Mouse (Mus musculus) thymus, adult 2 months (tissue): ENCODE results near the gene Fars2. TPM values are rescaled to one million over a fixed set of nuclear protein-coding genes. Genes with fewer than 3 reads are reported as not detected.
A peak's percentile ranks its signal among the peaks of the same experiment; 100 is the strongest.

Experiments
- DNase-seq: peaks from one replicate; pipeline ENCODE4 v3.0.0; 2021
- H3K27ac ChIP-seq: fragments of 200-500 bp; 2 replicates; pipeline ENCODE4 v1.5.1; 2012; ENCODE audit warnings: low read length, control low read depth; ENCODE audit not compliant: control insufficient read depth, insufficient read depth
- H3K27me3 ChIP-seq: fragments of 200-500 bp; 2 replicates; pipeline ENCODE4 v1.6.1; 2012; ENCODE audit warnings: mild to moderate bottlenecking, low read length, moderate library complexity, mixed read lengths; ENCODE audit not compliant: control insufficient read depth, insufficient read depth
- H3K36me3 ChIP-seq: fragments of 200-500 bp; 2 replicates; pipeline ENCODE4 v1.6.1; 2012; ENCODE audit warnings: mild to moderate bottlenecking, low read length, moderate library complexity; ENCODE audit not compliant: control insufficient read depth, insufficient read depth
- H3K4me1 ChIP-seq: fragments of 200-500 bp; replicated peaks from 2 replicates; pipeline ENCODE4 v1.6.1; 2012; ENCODE audit warnings: low read length; ENCODE audit not compliant: control insufficient read depth, insufficient read depth
- H3K4me3 ChIP-seq: fragments of 200-500 bp; 2 replicates; pipeline ENCODE4 v1.5.1; 2012; ENCODE audit warnings: mild to moderate bottlenecking, low read length, control low read depth, moderate library complexity; ENCODE audit not compliant: control insufficient read depth, insufficient read depth
- CTCF ChIP-seq: fragments of 200-500 bp; IDR thresholded peaks from 2 replicates; pipeline ENCODE4 v1.5.1; 2012; ENCODE audit warnings: mild to moderate bottlenecking, control low read depth, low read length, moderate library complexity, borderline replicate concordance; ENCODE audit not compliant: control insufficient read depth, poor library complexity, insufficient read depth; ENCODE audit errors: extremely low read depth
- POLR2A ChIP-seq: fragments of 200-500 bp; IDR thresholded peaks from 2 replicates; pipeline ENCODE4 v1.6.1; 2012; ENCODE audit warnings: mild to moderate bottlenecking, low read length, control low read depth, moderate library complexity; ENCODE audit not compliant: control insufficient read depth, poor library complexity, insufficient read depth; ENCODE audit errors: extremely low read depth
- WGBS: fragments of 180-500 bp; shearing (Covaris S2); methylation state at CpG from one replicate; pipeline ENCODE4 v1.1.7; 2018; 5-methylcytosine and 5-hydroxymethylcytosine counted together
- polyA plus RNA-seq: library from polyadenylated mRNA; depleted of rRNA; stranded (reverse); fragments of >200 nt; gene quantifications from 2 replicates; pipeline ENCODE4 v1.2.3, GENCODE M21; 2012; rRNA removed

The Fars2 gene
- polyA plus RNA-seq = 42.7 and 47.6 TPM in 2 replicates

DNA sequence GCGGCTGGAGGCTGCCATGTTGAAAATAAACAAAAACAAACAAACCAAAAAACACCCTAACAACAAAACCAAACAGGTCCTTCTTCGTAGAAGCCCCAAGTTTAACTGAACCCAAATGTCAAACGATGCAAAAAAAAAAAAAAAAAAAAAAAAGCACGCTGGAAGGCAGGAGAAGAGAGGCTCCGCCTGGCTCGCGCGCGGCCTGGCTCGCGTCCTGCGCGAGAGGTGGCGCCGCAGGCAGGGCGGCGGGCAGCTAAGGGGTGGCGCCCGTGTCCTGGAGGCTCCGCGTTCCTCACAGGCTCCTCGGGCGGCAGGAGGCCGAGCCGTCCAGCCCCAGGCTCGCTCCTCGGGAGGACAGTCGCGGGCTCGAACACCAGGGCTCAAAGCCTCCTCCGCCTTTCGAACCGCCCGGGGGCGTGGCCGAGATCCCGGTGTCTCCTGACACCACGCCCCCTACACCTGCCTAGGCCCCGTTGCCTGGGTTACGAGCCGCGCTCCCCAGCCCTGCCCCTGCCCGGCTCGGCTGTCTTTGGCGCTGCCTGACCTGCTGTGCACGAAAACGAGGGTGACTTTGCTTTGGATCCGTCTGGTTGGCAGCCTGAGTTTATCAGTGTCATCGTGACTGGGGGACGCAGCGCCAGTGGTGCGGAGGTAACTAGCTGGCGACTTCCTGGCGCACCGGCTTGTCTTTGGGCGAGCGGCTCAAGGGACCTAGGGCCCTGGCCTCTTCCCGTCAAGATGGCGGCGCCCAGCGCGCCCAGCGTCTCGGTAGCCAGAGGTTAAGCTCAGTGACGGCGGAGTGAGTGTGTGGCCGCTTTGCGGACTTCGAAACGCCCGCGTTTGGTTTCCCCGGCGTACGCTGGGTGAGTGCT lies at the start of gene Fars2, which contains the start of gene Lyrm4:
TSS of gene Fars2 (plus strand) at position 270 of the 872 bp plus-strand sequence.
TSS of gene Lyrm4 (minus strand) at position 384 of the 872 bp plus-strand sequence.
- Histone ChIP-seq H3K4me1 (peaks cover 3% of the 10 kb centered on the region), H3K27me3 (no peaks in the 10 kb centered on the region), H3K4me3 (peak within 1 kb of the TSS; percentile 66), H3K27ac (peak within 1 kb of the TSS; percentile 45), H3K36me3 (no peaks in the 10 kb centered on the region)
- TF ChIP-seq CTCF (0 out of 2 replicates have a peak, but pooled peaks have one; percentile 11), POLR2A (peak; percentile 44)
- DNase-seq = peak; percentile 95
- under 1% methylated on average over 74 of the region's 75 CpGs for WGBS

GRCm38 (mm10) chr13:36074484-36074883 lies 42.7 kb upstream of the Fars2 start:
- WGBS = 37% methylated on average over 3 of the region's 3 CpGs
- no peaks in the 10 kb centered on the region for H3K27me3 ChIP-seq
- no peak for DNase-seq
- H3K27ac ChIP-seq = no peak overlapping the region
- no peaks in the 10 kb centered on the region for H3K4me1 ChIP-seq
- no peak overlapping the region for H3K4me3 ChIP-seq
- no peaks in the 10 kb centered on the region for H3K36me3 ChIP-seq
- TF ChIP-seq POLR2A (no peak), CTCF (no peak)

DNA sequence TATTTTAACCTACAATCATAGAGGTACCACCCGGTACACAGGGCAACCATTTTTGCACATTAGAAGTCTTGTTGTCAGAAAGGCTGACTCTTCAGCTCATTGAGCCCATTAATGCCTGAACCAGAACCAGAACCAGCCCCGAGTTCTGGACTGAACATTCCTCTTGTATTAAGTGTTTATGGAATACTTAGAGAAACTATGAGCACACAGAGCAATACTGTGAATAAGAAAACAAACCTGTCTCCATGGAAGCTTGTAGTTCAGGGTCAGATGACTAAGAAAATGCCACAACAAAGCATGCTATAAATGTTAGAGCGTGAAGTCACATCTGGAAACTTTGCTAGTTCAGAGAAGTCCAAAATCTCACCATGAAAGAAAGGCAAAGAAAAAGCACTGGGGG lies 35.6 kb upstream of the Fars2 start:
- Histone ChIP-seq H3K36me3 (no peaks in the 10 kb centered on the region), H3K27ac (no peak overlapping the region), H3K4me3 (no peak overlapping the region), H3K27me3 (no peaks in the 10 kb centered on the region), H3K4me1 (no peaks in the 10 kb centered on the region)
- TF ChIP-seq POLR2A (no peak), CTCF (no peak)
- DNase-seq = no peak
- 77% methylated on average over 3 of the region's 3 CpGs for WGBS

DNA sequence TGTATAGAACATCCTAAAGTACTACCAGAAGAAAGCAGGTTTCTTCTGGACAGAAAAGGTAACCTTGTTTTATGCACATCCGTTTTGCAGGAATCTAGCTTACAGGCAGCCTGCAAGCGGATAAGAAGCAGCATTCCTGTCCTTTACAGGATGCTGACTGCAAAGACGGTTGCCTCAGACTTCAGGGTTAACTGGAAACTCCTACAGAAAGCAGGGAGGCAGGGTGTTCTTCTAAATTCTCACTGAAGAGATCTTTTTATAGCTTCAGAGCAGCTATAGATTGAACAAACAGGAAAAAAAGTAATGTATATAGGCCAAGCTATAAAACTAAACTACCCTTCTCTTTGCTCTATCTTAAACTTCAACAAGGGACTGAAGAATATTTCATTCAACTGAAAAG lies 32.5 kb upstream of the Fars2 start:
- DNase-seq = no peak
- no peaks in the 10 kb centered on the region for H3K4me1 ChIP-seq
- WGBS = over 99% methylated on average over 3 of the region's 3 CpGs
- no peak for TF ChIP-seq CTCF
- TF ChIP-seq POLR2A = no peak
- H3K4me3 ChIP-seq = no peak overlapping the region
- H3K27me3 ChIP-seq = no peaks in the 10 kb centered on the region
- H3K36me3 ChIP-seq = no peaks in the 10 kb centered on the region
- no peak overlapping the region for H3K27ac ChIP-seq

DNA sequence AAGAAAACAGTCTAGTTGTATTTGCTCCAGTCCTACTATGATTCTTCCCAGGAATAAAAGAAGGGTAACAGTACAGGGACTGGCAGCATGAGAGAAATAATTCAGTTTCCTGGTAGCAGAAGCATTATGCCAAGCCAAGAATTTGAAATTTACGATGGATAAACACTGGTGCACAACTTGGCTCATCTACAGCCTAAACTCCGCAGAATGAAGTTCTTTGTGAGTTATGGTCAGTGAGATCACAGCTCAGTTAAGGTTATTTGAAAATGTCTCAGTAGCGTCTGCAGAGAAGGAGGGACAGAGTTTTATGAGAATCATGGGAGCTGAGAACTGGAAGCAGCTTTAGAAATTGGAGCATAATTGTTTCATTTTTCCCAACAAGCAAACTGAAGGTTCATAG lies 31.2 kb upstream of the Fars2 start:
- no peaks in the 10 kb centered on the region for H3K27me3 ChIP-seq
- no peak for TF ChIP-seq POLR2A
- H3K36me3 ChIP-seq = no peaks in the 10 kb centered on the region
- no peak overlapping the region for H3K27ac ChIP-seq
- no peak for DNase-seq
- H3K4me3 ChIP-seq = no peak overlapping the region
- no peaks in the 10 kb centered on the region for H3K4me1 ChIP-seq
- WGBS = 97% methylated on average over 3 of the region's 3 CpGs

DNA sequence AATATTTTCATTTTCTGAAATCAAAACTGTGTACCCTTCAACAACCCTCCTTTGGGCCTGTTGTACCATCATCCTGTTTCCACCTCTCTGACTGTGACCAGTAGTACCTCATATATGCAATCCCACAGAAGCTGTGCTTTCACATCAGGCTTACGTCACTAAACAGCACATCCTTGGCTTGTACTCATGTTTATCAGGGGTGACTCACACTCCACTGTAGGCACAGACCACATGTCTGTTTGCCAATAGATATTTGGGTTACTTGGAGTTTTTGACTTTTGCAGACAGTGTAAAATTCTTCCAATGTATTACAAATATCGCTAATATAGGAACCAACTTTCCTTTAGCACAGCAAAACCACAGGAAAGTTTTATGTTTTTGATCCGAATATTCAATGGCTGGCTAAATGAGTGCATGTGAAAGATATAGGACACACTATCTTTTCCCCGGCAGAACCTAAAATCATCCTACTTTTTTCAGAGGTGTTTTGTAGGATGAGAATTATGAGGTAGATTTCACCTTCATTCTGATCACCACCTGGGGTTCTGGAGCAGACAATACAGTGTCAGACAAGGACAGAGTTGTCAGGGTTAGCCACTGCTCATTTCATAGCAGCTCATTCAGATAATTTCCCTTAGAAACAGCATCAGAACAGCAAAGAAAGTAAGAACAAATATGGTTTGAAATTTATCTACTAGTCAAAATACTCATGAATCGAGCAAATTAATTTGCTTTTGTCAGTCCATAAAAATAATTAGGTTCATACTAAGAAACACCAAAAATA lies 30.4 kb upstream of the Fars2 start:
- no peak for TF ChIP-seq POLR2A
- no peak for TF ChIP-seq CTCF
- Histone ChIP-seq H3K4me3 (no peak overlapping the region), H3K4me1 (no peaks in the 10 kb centered on the region), H3K27me3 (no peaks in the 10 kb centered on the region), H3K36me3 (no peaks in the 10 kb centered on the region), H3K27ac (no peak overlapping the region)
- no peak for DNase-seq
- WGBS = 96% methylated on average over 5 of the region's 5 CpGs
